Mouse (Mus musculus) small intestine, adult 2 months (tissue): ENCODE data around the gene Hibadh.

Source experiments
- CTCF ChIP-seq: fragments of 200-500 bp; IDR thresholded peaks from 2 replicates; pipeline ENCODE4 v1.5.1; 2012; ENCODE audit warnings: low read depth, mild to moderate bottlenecking, control low read depth, inconsistent platforms, low read length, moderate library complexity, mixed read lengths; ENCODE audit not compliant: insufficient replicate concordance, insufficient read length; ENCODE audit errors: extremely low read depth
- POLR2A ChIP-seq: fragments of 200-500 bp; IDR thresholded peaks from 2 replicates; pipeline ENCODE4 v1.6.1; 2012; ENCODE audit warnings: low read depth, mild to moderate bottlenecking, control low read depth, inconsistent platforms, low read length, moderate library complexity

- TF ChIP-seq CTCF: no peak
- TF ChIP-seq POLR2A: no peak
These were observed 95.8 kb downstream of the Hibadh start for GRCm38 (mm10) chr6:52544376-52544775.
